Mouse (Mus musculus) megakaryocyte, embryonic 14.5 days (primary cell): ENCODE measurements around the gene Crmp1.

Experiments
- FLI1 ChIP-seq: IDR thresholded peaks from 2 replicates; pipeline ENCODE4 v1.6.1; 2012; ENCODE audit warnings: low read length, inconsistent platforms, mixed read lengths
- GATA1 ChIP-seq: IDR thresholded peaks from 3 replicates; pipeline ENCODE4 v1.6.1; 2012; ENCODE audit warnings: mixed read lengths, low read length, inconsistent platforms, borderline replicate concordance

GRCm38 (mm10) chr5:37240550-37240949 is 1.2 kb upstream of the Crmp1 start:
- no peak for TF ChIP-seq GATA1
- no peak for TF ChIP-seq FLI1
